In genomic region chr17:67175836-67176235, GRCm38 (mm10) we compare ENCODE assay signal across 8 mouse cellular contexts.
DNase-seq lines count a peak whose midpoint lies in the region; ATAC-seq and TF ChIP-seq lines count a peak whose summit lies in the region.

No protein-coding gene starts in this region.

- TF ChIP-seq POLR2A in brain, embryonic 14.5 days (IDR thresholded peaks at IDR 0.05; ENCODE audit: borderline replicate concordance, extremely low read depth, insufficient read depth, insufficient read length, poor library complexity, severe bottlenecking) = no peak

- no peak overlapping the region for H3K9ac ChIP-seq in neural tube, embryonic 15.5 days (replicated peaks)
- no peak overlapping the region for H3K9ac ChIP-seq in forebrain, embryonic 12.5 days
- H3K9ac ChIP-seq in stomach, embryonic 14.5 days (replicated peaks; ENCODE audit: low read depth, low read length) = no peak overlapping the region

- no peaks in the 10 kb centered on the region for H3K36me3 ChIP-seq in neural tube, embryonic 15.5 days
- no peaks in the 10 kb centered on the region for H3K36me3 ChIP-seq in forebrain, embryonic 12.5 days (replicated peaks)
- no peaks in the 10 kb centered on the region for H3K36me3 ChIP-seq in limb, embryonic 10.5 days
- H3K36me3 ChIP-seq in stomach, embryonic 14.5 days (ENCODE audit: control insufficient read depth, insufficient read depth, low read length) = no peaks in the 10 kb centered on the region

- no peak overlapping the region for H3K4me3 ChIP-seq in neural tube, embryonic 15.5 days (replicated peaks)
- H3K4me3 ChIP-seq in forebrain, embryonic 12.5 days (replicated peaks) = no peak overlapping the region
- H3K4me3 ChIP-seq in limb, embryonic 10.5 days = no peak overlapping the region
- H3K4me3 ChIP-seq in stomach, embryonic 14.5 days (ENCODE audit: low read depth, low read length) = no peak overlapping the region

- TF ChIP-seq CTCF in brain, embryonic 14.5 days (IDR thresholded peaks at IDR 0.05; ENCODE audit: borderline replicate concordance, extremely low read depth, insufficient read depth, insufficient read length) = peak; percentile 66; the same call in 1 of the 2 replicates

- no peak for ATAC-seq in neural tube, embryonic 15.5 days (ENCODE audit: low FRiP score)
- peak; percentile 44; the same call in 1 of the 2 replicates for ATAC-seq in forebrain, embryonic 12.5 days (ENCODE audit: low FRiP score)
- ATAC-seq in stomach, embryonic 14.5 days (ENCODE audit: insufficient number of reproducible peaks, insufficient read depth, low FRiP score, low read depth) = 0 out of 2 replicates have a peak, but pooled peaks have one; percentile 18

- no peaks in the 10 kb centered on the region for H3K27me3 ChIP-seq in neural tube, embryonic 15.5 days (replicated peaks)
- no peaks in the 10 kb centered on the region for H3K27me3 ChIP-seq in forebrain, embryonic 12.5 days
- H3K27me3 ChIP-seq in limb, embryonic 10.5 days (ENCODE audit: low read depth, poor library complexity, severe bottlenecking) = no peaks in the 10 kb centered on the region
- H3K27me3 ChIP-seq in stomach, embryonic 14.5 days (ENCODE audit: control insufficient read depth, insufficient read depth, low read length) = no peaks in the 10 kb centered on the region

- peak; percentile 30 for DNase-seq in neural tube, embryonic 10.5 days (ENCODE audit: extremely low spot score, low spot score)
- peak; percentile 78 for DNase-seq in brain, embryonic 14.5 days (ENCODE audit: low read depth)
- DNase-seq in hindlimb bud, embryonic 11.5 days (ENCODE audit: extremely low spot score, low read depth, low spot score) = peak; percentile 6
- DNase-seq in limb, embryonic 10.5 days (ENCODE audit: low spot score) = peak; percentile 37
- DNase-seq in thymus, postnatal 36 days = no peak

- 57% methylated on average over 2 of the region's 2 CpGs for WGBS in neural tube, embryonic 15.5 days
- WGBS in forebrain, embryonic 12.5 days = 58% methylated on average over 2 of the region's 2 CpGs
- 60% methylated on average over 2 of the region's 2 CpGs for WGBS in limb, embryonic 10.5 days
- 48% methylated on average over 2 of the region's 2 CpGs for WGBS in stomach, embryonic 14.5 days

- H3K9me3 ChIP-seq in neural tube, embryonic 15.5 days (replicated peaks) = no peaks in the 10 kb centered on the region
- H3K9me3 ChIP-seq in forebrain, embryonic 12.5 days = no peaks in the 10 kb centered on the region
- H3K9me3 ChIP-seq in limb, embryonic 10.5 days (replicated peaks) = no peaks in the 10 kb centered on the region
- no peaks in the 10 kb centered on the region; the same call in 1 of the 2 replicates for H3K9me3 ChIP-seq in stomach, embryonic 14.5 days (ENCODE audit: control insufficient read depth, low read depth, low read length)

- no peaks in the 10 kb centered on the region; the same call in 1 of the 2 replicates for H3K4me1 ChIP-seq in neural tube, embryonic 15.5 days
- H3K4me1 ChIP-seq in forebrain, embryonic 12.5 days = no peaks in the 10 kb centered on the region
- H3K4me1 ChIP-seq in limb, embryonic 10.5 days = no peaks in the 10 kb centered on the region
- H3K4me1 ChIP-seq in stomach, embryonic 14.5 days (ENCODE audit: control insufficient read depth, insufficient read depth, low read length) = no peaks in the 10 kb centered on the region

- no peak overlapping the region for H3K4me2 ChIP-seq in neural tube, embryonic 15.5 days
- no peak overlapping the region for H3K4me2 ChIP-seq in forebrain, embryonic 12.5 days
- no peak overlapping the region for H3K4me2 ChIP-seq in stomach, embryonic 14.5 days (replicated peaks; ENCODE audit: low read depth, low read length)

- no peak overlapping the region for H3K27ac ChIP-seq in neural tube, embryonic 15.5 days (replicated peaks)
- no peak overlapping the region for H3K27ac ChIP-seq in forebrain, embryonic 12.5 days
- no peak overlapping the region for H3K27ac ChIP-seq in limb, embryonic 10.5 days
- no peak overlapping the region for H3K27ac ChIP-seq in stomach, embryonic 14.5 days (ENCODE audit: low read length)

Comparison
In these comparisons a context has a peak if more than half of its experiments do, and no peak if none do; other contexts are left out.
1. DNase-seq: peak in neural tube, embryonic 10.5 days (single experiment), brain, embryonic 14.5 days (single experiment), hindlimb bud, embryonic 11.5 days (single experiment) and limb, embryonic 10.5 days (single experiment); none in thymus, postnatal 36 days (0 of 2).